Mouse (Mus musculus) hindbrain, embryonic 15.5 days (tissue): Measurements from ENCODE around the gene Msi2. TPM values are rescaled to one million over a fixed set of nuclear protein-coding genes. Genes with fewer than 3 reads are reported as not detected.

Source experiments
- ATAC-seq: fragments of 200-750 bp; cut with Nextera tagmentation; 2 replicates; pipeline ENCODE4 v1.8.0; 2017; ENCODE audit warnings: low read depth, moderate number of reproducible peaks, moderate TSS enrichment; ENCODE audit not compliant: low FRiP score
- H3K27ac ChIP-seq: fragments of 300-500 bp; sonication (generic); replicated peaks from 2 replicates; pipeline ENCODE4 v1.5.1; 2015; ENCODE audit warnings: mild to moderate bottlenecking, inconsistent platforms
- H3K27me3 ChIP-seq: fragments of 300-500 bp; sonication (generic); 2 replicates; pipeline ENCODE4 v1.6.1; 2015; ENCODE audit warnings: control low read depth, inconsistent platforms
- H3K36me3 ChIP-seq: fragments of 300-500 bp; sonication (generic); 2 replicates; pipeline ENCODE4 v1.6.1; 2015; ENCODE audit warnings: control low read depth, inconsistent platforms
- H3K4me1 ChIP-seq: fragments of 300-500 bp; sonication (generic); replicated peaks from 2 replicates; pipeline ENCODE4 v1.6.1; 2015; ENCODE audit warnings: control low read depth, inconsistent platforms
- H3K4me2 ChIP-seq: fragments of 300-500 bp; sonication (generic); 2 replicates; pipeline ENCODE4 v1.6.1; 2015; ENCODE audit warnings: moderate library complexity, mild to moderate bottlenecking, inconsistent platforms
- H3K4me3 ChIP-seq: fragments of 300-500 bp; sonication (generic); 2 replicates; pipeline ENCODE4 v1.5.1; 2015; ENCODE audit warnings: mild to moderate bottlenecking, inconsistent platforms
- H3K9ac ChIP-seq: fragments of 300-500 bp; sonication (generic); 2 replicates; pipeline ENCODE4 v1.6.1; 2015; ENCODE audit warnings: inconsistent platforms
- H3K9me3 ChIP-seq: fragments of 300-500 bp; sonication (generic); 2 replicates; pipeline ENCODE4 v1.6.1; 2016; ENCODE audit warnings: control low read depth, inconsistent platforms
- WGBS: fragments of 180-500 bp; shearing (Covaris S2); methylation state at CpG from one replicate; pipeline ENCODE4 v1.1.7; 2015; 5-methylcytosine and 5-hydroxymethylcytosine counted together
- polyA plus RNA-seq: library from polyadenylated mRNA; unstranded; fragments of >200 nt; fragmentation: Nextera tagmentation; extraction: Ambion mirVana; gene quantifications from 2 replicates; pipeline ENCODE4 v1.2.1, GENCODE M21; 2015

Msi2 gene
- polyA plus RNA-seq, 1 experiment from 2014 or later: 35.9 TPM

DNA sequence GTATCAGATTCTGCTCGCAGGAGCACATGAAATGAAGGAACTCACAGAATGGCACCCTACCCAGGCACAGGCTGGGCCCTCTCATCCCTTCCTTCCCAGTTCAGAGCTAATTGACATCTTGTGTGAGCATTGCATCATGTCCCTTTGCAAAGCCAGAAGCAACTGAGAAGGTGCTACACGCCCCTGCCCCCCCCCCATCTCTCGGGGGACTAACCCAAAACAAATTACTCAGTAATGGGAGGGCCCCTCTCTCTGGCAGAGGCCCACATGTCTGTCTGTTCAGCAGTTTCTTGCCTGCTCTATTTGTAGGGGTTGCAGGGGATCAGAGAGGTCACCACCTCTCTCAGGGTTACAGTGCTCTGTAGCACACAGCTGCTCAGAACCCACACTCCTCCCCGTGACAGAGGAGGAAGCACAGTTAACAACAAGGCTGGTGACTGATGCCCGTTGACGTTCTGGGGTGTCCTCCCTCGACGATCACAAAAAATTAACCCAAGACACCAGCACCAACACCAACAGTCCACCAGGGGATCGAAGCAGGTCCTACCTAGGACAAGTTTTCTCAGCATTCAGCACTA, 99.5 kb downstream of the Msi2 start:
- Histone ChIP-seq H3K27ac (peak overlapping the region; percentile 66; the same call in 1 of the 2 replicates), H3K9ac (no peak overlapping the region), H3K9me3 (no peaks in the 10 kb centered on the region), H3K4me3 (no peak overlapping the region), H3K36me3 (no peaks in the 10 kb centered on the region), H3K27me3 (no peaks in the 10 kb centered on the region), H3K4me1 (peaks cover 63% of the 10 kb centered on the region), H3K4me2 (no peak overlapping the region)
- WGBS: 30% methylated on average over 9 of the region's 9 CpGs
- 0 out of 2 replicates have a peak, but pooled peaks have one; percentile 29 for ATAC-seq

DNA sequence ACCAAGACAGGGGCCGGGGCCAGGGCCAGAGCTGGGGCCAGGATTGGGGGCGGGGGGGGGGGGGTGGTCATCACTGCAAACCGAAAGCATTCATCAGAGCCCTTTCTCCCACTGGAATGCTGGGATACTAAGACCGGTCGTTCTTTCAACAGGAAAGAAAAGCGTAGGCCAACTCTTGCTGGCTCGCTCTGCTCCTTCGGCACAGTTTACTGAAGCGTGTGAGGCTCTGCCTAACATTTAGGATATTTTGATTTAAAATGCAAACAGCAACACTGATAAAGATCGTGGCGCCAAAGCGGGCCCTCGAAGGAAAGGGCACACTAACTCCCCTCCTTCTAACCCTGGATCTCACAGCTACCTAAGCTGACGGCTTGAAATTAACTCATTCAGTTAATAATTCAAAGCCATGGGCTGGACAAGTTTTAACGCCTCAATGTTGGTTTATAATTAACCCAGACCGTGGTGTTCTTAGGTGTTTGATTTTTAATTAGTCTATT, 100.3 kb downstream of the Msi2 start:
- H3K4me3 ChIP-seq: no peak overlapping the region
- H3K27ac ChIP-seq: peak overlapping the region; percentile 66
- WGBS: 47% methylated on average over 15 of the region's 16 CpGs
- no peaks in the 10 kb centered on the region for H3K36me3 ChIP-seq
- H3K9me3 ChIP-seq: no peaks in the 10 kb centered on the region
- H3K4me1 ChIP-seq: peaks cover 63% of the 10 kb centered on the region
- no peak for ATAC-seq
- H3K27me3 ChIP-seq: no peaks in the 10 kb centered on the region
- no peak overlapping the region for H3K9ac ChIP-seq
- H3K4me2 ChIP-seq: no peak overlapping the region

DNA sequence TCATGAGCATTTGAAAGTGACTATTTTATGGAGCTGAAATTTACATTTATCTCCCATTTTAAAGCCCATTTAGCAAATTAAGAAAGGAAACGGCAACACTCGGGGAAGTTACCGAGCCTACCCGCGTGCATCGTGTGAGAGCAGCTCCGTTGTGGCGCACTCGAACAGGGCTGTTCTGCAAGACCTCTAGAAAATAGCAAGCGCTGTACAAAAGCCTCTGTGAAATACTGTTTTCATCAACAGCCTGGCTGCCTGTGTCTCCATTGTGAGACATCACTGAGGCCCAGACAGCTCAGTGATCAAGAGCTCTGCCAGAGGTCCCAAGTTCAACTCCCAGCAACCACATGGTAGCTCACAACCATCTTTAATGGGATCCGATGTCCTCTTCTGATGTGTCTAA, 100.9 kb downstream of the Msi2 start:
- peak; percentile 12; the same call in 1 of the 2 replicates for ATAC-seq
- Histone ChIP-seq H3K4me3 (no peak overlapping the region), H3K27ac (peak overlapping the region; percentile 66), H3K4me2 (no peak overlapping the region), H3K9me3 (no peaks in the 10 kb centered on the region), H3K4me1 (peaks cover 59% of the 10 kb centered on the region), H3K9ac (no peak overlapping the region), H3K36me3 (no peaks in the 10 kb centered on the region), H3K27me3 (no peaks in the 10 kb centered on the region)
- 57% methylated on average over 11 of the region's 11 CpGs for WGBS

DNA sequence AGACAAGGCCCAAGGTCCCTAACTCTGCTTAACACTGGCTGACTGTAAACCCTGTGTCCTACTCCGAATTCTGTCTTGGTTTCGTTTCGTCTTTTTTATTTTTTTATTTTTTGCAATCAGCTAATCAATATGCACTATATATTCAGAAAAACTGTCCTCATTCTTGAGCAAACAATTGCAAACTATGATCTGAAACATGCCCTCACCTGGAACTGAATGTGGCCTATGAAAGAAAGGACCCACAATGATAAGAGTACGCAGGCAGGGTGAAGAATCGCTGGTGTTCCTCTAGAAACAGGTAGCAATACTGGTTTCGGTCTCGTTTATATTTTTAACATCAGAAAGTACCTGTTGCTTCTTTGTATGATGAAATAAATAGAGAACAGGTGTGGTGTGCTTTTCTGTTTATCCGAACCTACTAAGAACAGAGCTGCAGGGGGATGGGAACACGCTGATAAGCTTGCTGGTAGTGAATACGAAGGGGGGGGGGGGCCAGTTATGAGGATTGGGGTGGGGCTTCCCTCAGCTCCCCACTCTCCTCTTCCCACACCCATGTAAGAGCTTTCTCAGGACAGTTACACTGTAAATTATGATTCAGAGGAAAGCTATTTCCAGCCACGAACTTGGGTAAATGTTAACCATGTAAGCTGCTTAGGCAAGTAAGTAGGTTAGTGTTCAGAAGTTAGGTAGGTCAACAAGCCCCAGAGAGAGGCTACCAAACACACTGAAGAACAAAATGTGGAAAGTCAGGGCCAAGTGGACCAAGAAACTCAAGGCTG, 103.6 kb downstream of the Msi2 start:
- Histone ChIP-seq H3K27me3 (no peaks in the 10 kb centered on the region), H3K4me1 (peaks cover 43% of the 10 kb centered on the region), H3K36me3 (no peaks in the 10 kb centered on the region), H3K4me2 (no peak overlapping the region), H3K4me3 (no peak overlapping the region), H3K27ac (no peak overlapping the region), H3K9me3 (no peaks in the 10 kb centered on the region), H3K9ac (no peak overlapping the region)
- WGBS: 89% methylated on average over 11 of the region's 11 CpGs
- ATAC-seq: no peak

DNA sequence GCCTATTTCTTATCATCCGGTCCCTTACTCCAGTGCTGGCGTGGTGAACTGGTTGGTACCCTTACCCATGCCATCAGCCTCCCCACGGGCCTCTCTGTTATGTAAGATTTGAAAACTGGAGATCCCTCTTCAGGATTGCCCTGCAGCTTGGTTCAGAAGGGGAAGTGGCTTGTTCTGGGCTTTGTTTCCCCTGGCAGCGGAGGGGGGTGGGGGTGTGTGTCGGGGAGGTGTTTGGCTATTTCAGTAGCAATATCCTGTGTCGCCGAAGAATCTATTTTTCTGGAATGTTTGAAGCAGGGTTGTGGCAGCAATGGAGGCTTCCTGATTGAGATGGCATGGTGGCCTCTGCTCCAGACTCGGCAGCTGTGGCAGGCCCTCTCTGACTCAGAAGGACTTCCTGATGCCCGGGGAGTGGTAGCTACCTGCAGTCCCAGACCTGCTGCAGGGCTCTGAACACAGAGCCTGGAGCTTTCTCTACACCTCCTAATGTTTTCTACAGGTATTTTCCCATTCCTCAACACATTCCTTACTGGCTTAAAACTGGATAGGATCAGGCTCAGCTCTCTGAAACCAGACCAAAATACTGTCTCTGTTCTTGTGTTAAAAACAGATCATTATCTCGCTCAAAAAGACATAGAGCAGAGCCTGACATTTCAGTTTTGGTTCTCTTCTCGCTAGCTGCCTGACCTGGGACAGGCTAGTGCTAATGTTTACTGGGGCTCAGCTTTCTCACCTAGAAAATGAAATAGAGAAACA, 104.4 kb downstream of the Msi2 start:
- ATAC-seq: no peak
- WGBS: 80% methylated on average over 11 of the region's 11 CpGs

GRCm38 (mm10) chr11:88613008-88613407, 105.3 kb downstream of the Msi2 start:
- Histone ChIP-seq H3K36me3 (no peaks in the 10 kb centered on the region), H3K4me2 (no peak overlapping the region), H3K9me3 (no peaks in the 10 kb centered on the region), H3K9ac (no peak overlapping the region), H3K27ac (no peak overlapping the region; the same call in 1 of the 2 replicates), H3K27me3 (no peaks in the 10 kb centered on the region), H3K4me3 (no peak overlapping the region), H3K4me1 (peaks cover 37% of the 10 kb centered on the region)
- ATAC-seq: no peak
- WGBS: 48% methylated on average over 6 of the region's 6 CpGs

More for the DNA sequence above, 104.4 kb downstream of the Msi2 start:
- Histone ChIP-seq H3K9ac (no peak overlapping the region), H3K4me3 (no peak overlapping the region), H3K4me2 (no peak overlapping the region), H3K9me3 (no peaks in the 10 kb centered on the region), H3K4me1 (peaks cover 43% of the 10 kb centered on the region), H3K27ac (0 out of 2 replicates have a peak overlapping the region, but pooled peaks have one; percentile 4), H3K27me3 (no peaks in the 10 kb centered on the region), H3K36me3 (no peaks in the 10 kb centered on the region)

DNA sequence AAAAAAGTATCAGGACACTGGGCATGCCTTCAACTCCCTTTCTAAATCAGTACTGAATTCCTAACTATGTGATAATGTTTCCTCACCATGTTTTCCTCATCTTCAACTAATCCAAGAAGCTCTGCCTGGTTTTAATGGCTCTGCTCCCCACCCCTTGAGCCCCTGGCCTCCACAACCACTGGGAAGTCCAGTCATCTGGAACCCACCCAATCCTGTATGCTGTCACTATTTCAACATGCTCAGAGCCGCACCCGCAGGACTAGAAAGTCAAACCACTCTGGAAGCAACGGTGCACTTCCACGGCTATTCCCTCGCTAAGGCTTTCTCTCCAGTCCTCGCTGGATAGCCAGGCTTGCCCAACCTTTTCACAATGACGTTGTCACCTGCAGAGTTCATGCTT, 106.2 kb downstream of the Msi2 start:
- no peaks in the 10 kb centered on the region for H3K9me3 ChIP-seq
- no peak overlapping the region for H3K4me2 ChIP-seq
- H3K9ac ChIP-seq: no peak overlapping the region
- 87% methylated on average over 7 of the region's 7 CpGs for WGBS
- H3K27me3 ChIP-seq: no peaks in the 10 kb centered on the region
- H3K36me3 ChIP-seq: no peaks in the 10 kb centered on the region
- no peak overlapping the region for H3K4me3 ChIP-seq
- H3K4me1 ChIP-seq: peaks cover 37% of the 10 kb centered on the region
- ATAC-seq: no peak
- H3K27ac ChIP-seq: no peak overlapping the region

DNA sequence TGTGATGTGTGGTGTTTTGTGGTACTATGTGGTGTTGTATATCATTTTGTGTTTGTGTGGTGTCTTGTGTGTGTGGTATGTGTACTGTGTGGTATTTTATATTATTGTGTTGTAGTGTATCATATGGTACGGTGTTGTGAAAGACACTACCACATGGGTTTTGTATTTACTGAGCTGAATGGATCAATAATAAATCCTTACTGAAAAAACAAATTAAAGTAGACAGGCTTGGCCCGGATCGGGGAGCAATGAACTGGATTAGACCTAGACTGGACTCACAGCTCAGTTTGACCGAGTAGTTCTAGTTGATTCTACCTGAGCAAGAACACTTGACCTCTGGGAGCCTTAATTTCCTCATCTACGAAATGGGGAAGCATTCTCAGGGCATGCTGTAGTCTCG, 107.5 kb downstream of the Msi2 start:
- no peaks in the 10 kb centered on the region for H3K27me3 ChIP-seq
- no peak overlapping the region for H3K27ac ChIP-seq
- H3K4me2 ChIP-seq: no peak overlapping the region
- no peaks in the 10 kb centered on the region for H3K9me3 ChIP-seq
- H3K4me1 ChIP-seq: peaks cover 45% of the 10 kb centered on the region
- H3K4me3 ChIP-seq: no peak overlapping the region
- ATAC-seq: no peak
- H3K36me3 ChIP-seq: no peaks in the 10 kb centered on the region
- WGBS: 90% methylated on average over 6 of the region's 6 CpGs
- H3K9ac ChIP-seq: no peak overlapping the region

DNA sequence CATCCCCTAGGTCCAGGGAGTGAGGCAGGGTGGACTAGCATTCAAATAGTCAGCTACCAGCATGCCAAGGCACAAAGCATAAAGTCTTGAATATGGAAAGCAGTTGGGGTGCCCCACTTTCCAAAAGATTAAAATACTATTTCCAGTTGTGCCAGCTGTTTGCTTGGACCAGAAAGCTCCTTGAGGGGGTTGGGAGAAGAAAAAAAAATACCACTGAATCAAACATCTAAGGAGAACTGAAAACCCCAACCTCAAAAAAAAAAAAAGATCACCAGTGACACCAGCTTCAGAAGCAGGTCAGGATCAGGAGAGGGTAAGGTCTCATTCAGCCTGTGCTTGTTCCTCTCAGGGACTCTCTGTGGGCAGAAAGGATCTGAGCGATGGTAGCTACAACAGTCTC, 108.2 kb downstream of the Msi2 start:
- no peaks in the 10 kb centered on the region for H3K27me3 ChIP-seq
- H3K4me3 ChIP-seq: no peak overlapping the region
- H3K27ac ChIP-seq: no peak overlapping the region
- peaks cover 52% of the 10 kb centered on the region for H3K4me1 ChIP-seq
- H3K4me2 ChIP-seq: no peak overlapping the region
- ATAC-seq: no peak
- no peaks in the 10 kb centered on the region for H3K9me3 ChIP-seq
- H3K9ac ChIP-seq: no peak overlapping the region
- 96% methylated on average over 1 of the region's 1 CpGs for WGBS
- no peaks in the 10 kb centered on the region for H3K36me3 ChIP-seq

- Histone ChIP-seq H3K27ac (no peak overlapping the region), H3K4me2 (no peak overlapping the region), H3K4me3 (no peak overlapping the region), H3K4me1 (peaks cover 50% of the 10 kb centered on the region), H3K27me3 (no peaks in the 10 kb centered on the region), H3K36me3 (no peaks in the 10 kb centered on the region), H3K9me3 (no peaks in the 10 kb centered on the region), H3K9ac (no peak overlapping the region)
- no peak for ATAC-seq
- 61% methylated on average over 4 of the region's 4 CpGs for WGBS
These were observed 109.7 kb downstream of the Msi2 start for GRCm38 (mm10) chr11:88608584-88608983.

- Histone ChIP-seq H3K4me1 (peaks cover 45% of the 10 kb centered on the region), H3K9me3 (no peaks in the 10 kb centered on the region)
- WGBS: 62% methylated on average over 12 of the region's 12 CpGs
These were observed 110.5 kb downstream of the Msi2 start for GRCm38 (mm10) chr11:88607725-88608383.

More at GRCm38 (mm10) chr11:88607725-88608383, 110.5 kb downstream of the Msi2 start:
- peak; percentile 74 for ATAC-seq
- Histone ChIP-seq H3K36me3 (no peaks in the 10 kb centered on the region), H3K4me2 (no peak overlapping the region), H3K9ac (no peak overlapping the region), H3K27ac (no peak overlapping the region; the same call in 1 of the 2 replicates), H3K27me3 (no peaks in the 10 kb centered on the region), H3K4me3 (no peak overlapping the region)
